Mouse (Mus musculus) liver, embryonic 14.5 days (tissue): ENCODE measurements around the gene Aak1. TPM values are rescaled to one million over a fixed set of nuclear protein-coding genes. Genes with fewer than 3 reads are reported as not detected.

Source experiments
- ATAC-seq: fragments of 200-750 bp; cut with Nextera tagmentation; 2 replicates; pipeline ENCODE4 v1.8.0; 2017; ENCODE audit warnings: moderate number of reproducible peaks, mild to moderate bottlenecking, moderate library complexity; ENCODE audit not compliant: insufficient read depth
- DNase-seq, 3 experiments: peaks; one replicate each; pipeline ENCODE4 v3.0.0-alpha.2; 2012 to 2013; ENCODE audit warnings: low read depth in 3 of 3, low spot score in 3 of 3
- H3K27ac ChIP-seq: fragments of 300-500 bp; sonication (generic); 2 replicates; pipeline ENCODE4 v1.5.1; 2014; ENCODE audit warnings: moderate library complexity, mild to moderate bottlenecking, control low read depth, inconsistent platforms
- H3K27me3 ChIP-seq: fragments of 300-500 bp; sonication (generic); 2 replicates; pipeline ENCODE4 v1.6.1; 2014; ENCODE audit warnings: mild to moderate bottlenecking, low read length, moderate library complexity; ENCODE audit not compliant: control insufficient read depth, insufficient read depth
- H3K36me3 ChIP-seq: fragments of 300-500 bp; sonication (generic); replicated peaks from 2 replicates; pipeline ENCODE4 v1.6.1; 2014; ENCODE audit warnings: low read depth; ENCODE audit not compliant: control insufficient read depth, insufficient read depth
- H3K4me1 ChIP-seq, 2 experiments: fragments of 200-500 bp in 1 of 2; fragments of 300-500 bp in 1 of 2; sonication (generic) in 1 of 2; replicated peaks; 2 replicates each; pipeline ENCODE4 v1.6.1; 2012 to 2014; ENCODE audit warnings: antibody characterized with exemption in 1 of 2, inconsistent platforms in 1 of 2, low read length in 1 of 2; ENCODE audit not compliant: control insufficient read depth in 2 of 2, insufficient read depth in 2 of 2
- H3K4me2 ChIP-seq: fragments of 300-500 bp; sonication (generic); 2 replicates; pipeline ENCODE4 v1.6.1; 2014; ENCODE audit warnings: low read depth, mild to moderate bottlenecking, control low read depth, moderate library complexity
- H3K4me3 ChIP-seq, 2 experiments: fragments of 200-500 bp in 1 of 2; fragments of 300-500 bp in 1 of 2; sonication (generic) in 1 of 2; 2 replicates each; pipeline ENCODE4 v1.5.1; 2012 to 2014; ENCODE audit warnings: low read depth in 2 of 2, low read length in 2 of 2, mild to moderate bottlenecking in 2 of 2, control low read depth in 1 of 2, inconsistent platforms in 1 of 2, moderate library complexity in 1 of 2; ENCODE audit not compliant: insufficient read depth in 1 of 2
- H3K9ac ChIP-seq: fragments of 300-500 bp; sonication (generic); replicated peaks from 2 replicates; pipeline ENCODE4 v1.6.1; 2014; ENCODE audit warnings: mild to moderate bottlenecking, control low read depth, moderate library complexity
- H3K9me3 ChIP-seq: fragments of 300-500 bp; sonication (generic); 2 replicates; pipeline ENCODE4 v1.6.1; 2016; ENCODE audit warnings: low read length, mixed read lengths; ENCODE audit not compliant: control insufficient read depth
- CTCF ChIP-seq: IDR thresholded peaks from 2 replicates; pipeline ENCODE4 v1.5.1; 2016; ENCODE audit warnings: antibody characterized with exemption, low read depth, control low read depth
- EP300 ChIP-seq: IDR thresholded peaks from 2 replicates; pipeline ENCODE4 v1.6.1; 2016; ENCODE audit warnings: antibody characterized with exemption, low read depth
- WGBS: fragments of 180-500 bp; shearing (Covaris S2); extraction: QIAGEN DNeasy Blood & Tissue Kit; methylation state at CpG from one replicate; pipeline ENCODE4 v1.1.7; 2014; ENCODE audit not compliant: insufficient replicate concordance; 5-methylcytosine and 5-hydroxymethylcytosine counted together
- polyA plus RNA-seq, 2 experiments: library from polyadenylated mRNA; depleted of rRNA in 1 of 2; stranded (reverse) in 1 of 2; unstranded in 1 of 2; fragments of >200 nt; fragmentation: Nextera tagmentation in 1 of 2; extraction: Ambion mirVana in 1 of 2; gene quantifications; 2 replicates each; pipeline versions ENCODE4 v1.2.1 to v1.2.3; 2012 to 2014

Gene Aak1
- polyA plus RNA-seq, 2 experiments, result 2.4 to 4.2 TPM

GRCm38 (mm10) chr6:86819926-86820325, 29.4 kb upstream of the Aak1 start:
- 59% methylated on average over 5 of the region's 5 CpGs for WGBS
- H3K4me3 ChIP-seq, result no peak overlapping the region

GRCm38 (mm10) chr6:86820690-86821089, 28.6 kb upstream of the Aak1 start:
- Histone ChIP-seq H3K27ac (no peak overlapping the region), H3K4me2 (no peak overlapping the region), H3K4me3 (no peak overlapping the region), H3K36me3 (no peaks in the 10 kb centered on the region), H3K9me3 (no peaks in the 10 kb centered on the region), H3K27me3 (no peaks in the 10 kb centered on the region; the same call in none of the 2 replicates), H3K9ac (no peak overlapping the region), H3K4me1 (peaks cover 0 to 6% of the 10 kb centered on the region in 2 experiments; a peak in 1 of 4 replicates)
- ATAC-seq (no peak), DNase-seq (no peak)
- WGBS, result 47% methylated on average over 7 of the region's 7 CpGs
- TF ChIP-seq EP300, result no peak
- peak; percentile 79 for TF ChIP-seq CTCF

More at GRCm38 (mm10) chr6:86819926-86820325, 29.4 kb upstream of the Aak1 start:
- Histone ChIP-seq H3K9ac (no peak overlapping the region), H3K27me3 (no peaks in the 10 kb centered on the region; the same call in none of the 2 replicates), H3K36me3 (no peaks in the 10 kb centered on the region), H3K9me3 (no peaks in the 10 kb centered on the region), H3K4me1 (peaks cover 0 to 6% of the 10 kb centered on the region in 2 experiments; a peak in 1 of 4 replicates), H3K27ac (no peak overlapping the region), H3K4me2 (no peak overlapping the region)
- TF ChIP-seq CTCF, result no peak
- TF ChIP-seq EP300, result no peak
- DNase-seq (no peak), ATAC-seq (no peak)

- Histone ChIP-seq H3K27ac (no peak overlapping the region), H3K4me3 (no peak overlapping the region), H3K36me3 (no peaks in the 10 kb centered on the region), H3K27me3 (no peaks in the 10 kb centered on the region; the same call in none of the 2 replicates), H3K4me1 (peaks cover 0 to 6% of the 10 kb centered on the region in 2 experiments; a peak in 1 of 4 replicates), H3K4me2 (peak overlapping the region; percentile 36), H3K9me3 (no peaks in the 10 kb centered on the region), H3K9ac (no peak overlapping the region)
- 7% methylated on average over 19 of the region's 19 CpGs for WGBS
- ATAC-seq (no peak), DNase-seq (no peak)
- TF ChIP-seq EP300, result no peak
- TF ChIP-seq CTCF, result no peak
Observed at GRCm38 (mm10) chr6:86822285-86823050, 26.8 kb upstream of the Aak1 start.

- TF ChIP-seq CTCF (no peak), EP300 (no peak)
- H3K9me3 ChIP-seq, result no peaks in the 10 kb centered on the region
- H3K9ac ChIP-seq, result no peak overlapping the region
- DNase-seq (no peak), ATAC-seq (no peak)
- no peak overlapping the region; the same call in 1 of the 2 replicates for H3K4me2 ChIP-seq
- H3K36me3 ChIP-seq, result no peaks in the 10 kb centered on the region
- H3K4me1 ChIP-seq, result peaks cover 0 to 6% of the 10 kb centered on the region in 2 experiments; a peak in 1 of 4 replicates
- no peak overlapping the region for H3K4me3 ChIP-seq
- WGBS, result 18% methylated on average over 9 of the region's 9 CpGs
- H3K27me3 ChIP-seq, result no peaks in the 10 kb centered on the region; the same call in none of the 2 replicates
- no peak overlapping the region for H3K27ac ChIP-seq
Observed at GRCm38 (mm10) chr6:86823051-86823431, 26.3 kb upstream of the Aak1 start.

DNA sequence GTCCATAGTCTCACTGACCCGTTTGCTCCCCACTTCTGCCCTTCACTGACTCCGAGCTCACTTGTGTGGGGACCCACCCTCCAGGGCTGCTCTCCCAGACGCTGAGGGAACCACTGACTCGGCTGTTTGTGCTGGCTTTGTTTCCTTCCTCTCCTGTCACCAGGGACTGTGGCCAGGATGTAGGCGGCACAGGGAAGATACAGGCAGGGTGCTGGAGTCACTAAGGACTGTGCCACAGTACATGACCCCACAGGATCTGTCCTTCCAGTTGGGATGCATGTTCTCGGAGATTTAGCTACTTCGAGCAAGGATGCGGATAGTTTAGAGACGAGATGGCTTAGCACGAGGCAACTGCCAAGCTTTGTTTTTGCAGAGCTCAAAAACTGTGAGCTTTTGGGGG, 25.5 kb upstream of the Aak1 start:
- Histone ChIP-seq H3K9ac (no peak overlapping the region), H3K27ac (no peak overlapping the region), H3K4me2 (no peak overlapping the region), H3K36me3 (no peaks in the 10 kb centered on the region), H3K27me3 (no peaks in the 10 kb centered on the region; the same call in none of the 2 replicates), H3K9me3 (no peaks in the 10 kb centered on the region), H3K4me1 (peaks cover 0 to 6% of the 10 kb centered on the region in 2 experiments; a peak in 1 of 4 replicates), H3K4me3 (no peak overlapping the region)
- DNase-seq (no peak), ATAC-seq (no peak)
- WGBS, result 23% methylated on average over 10 of the region's 10 CpGs
- no peak for TF ChIP-seq CTCF
- TF ChIP-seq EP300, result no peak
